Mouse (Mus musculus) regulatory T cell (primary cell): ENCODE measurements around the gene Lsm14a.

Source experiments
- in situ Hi-C: fragments of 300-600 bp; cut with MboI, MseI; formaldehyde crosslinking; loops from one replicate; pipeline ENCODE4 v1.15.1; 2025; ENCODE audit warnings: high pct_unique_total_duplicates

Lsm14a gene

GRCm38 (mm10) chr7:34317901-34318476 is 75.1 kb downstream of the Lsm14a start:
- in situ Hi-C loops: no loop called here

- in situ Hi-C loops: no loop called here
These were observed 79.7 kb downstream of the Lsm14a start, which contains the start of gene 4931406P16Rik for GRCm38 (mm10) chr7:34313443-34313875. Gene 4931406P16Rik, minus strand, starts transcription at chr7:34313551.

- in situ Hi-C loops: no loop called here
These were observed 80.2 kb downstream of the Lsm14a start for GRCm38 (mm10) chr7:34312786-34313442.

GRCm38 (mm10) chr7:34309186-34309764 is 83.8 kb downstream of the Lsm14a start:
- in situ Hi-C loops: no loop called here

- in situ Hi-C loops: no loop called here
These were observed 84.5 kb downstream of the Lsm14a start for GRCm38 (mm10) chr7:34308586-34308985.

GRCm38 (mm10) chr7:34305454-34305853 is 87.7 kb downstream of the Lsm14a start:
- in situ Hi-C loops: no loop called here

- in situ Hi-C loops: no loop called here
These were observed 90.5 kb downstream of the Lsm14a start for GRCm38 (mm10) chr7:34302651-34303050.

- in situ Hi-C loops: no loop called here
These were observed 91.2 kb downstream of the Lsm14a start for GRCm38 (mm10) chr7:34301952-34302351.

- in situ Hi-C loops: no loop called here
These were observed 94.3 kb downstream of the Lsm14a start for GRCm38 (mm10) chr7:34298818-34299217.

- in situ Hi-C loops: no loop called here
These were observed 97.0 kb downstream of the Lsm14a start for GRCm38 (mm10) chr7:34296124-34296523.
